In genomic region chr7:144294239-144295200, GRCm38 (mm10) we compare ENCODE assay signal across 9 mouse cellular contexts.
DNase-seq lines count a peak whose midpoint lies in the region; ATAC-seq lines count a peak whose summit lies in the region.
"Had no signal": no experiment of that assay in that cellular context is flagged by ENCODE, and none has a peak within 500 bp of the region (broad histone marks: within the 10 kb centered on the region; RNA-seq: fewer than 3 reads in every experiment).

No protein-coding gene starts in this region.

- no peak overlapping the region for H3K4me2 ChIP-seq in liver, embryonic 11.5 days
- H3K4me2 ChIP-seq: limb, embryonic 12.5 days had no signal

- H3K9me3 ChIP-seq in liver, embryonic 11.5 days (ENCODE audit: control insufficient read depth, low read length) = no peaks in the 10 kb centered on the region
- H3K9me3 ChIP-seq: limb, embryonic 12.5 days had no signal

- no peak overlapping the region for H3K4me3 ChIP-seq in liver, embryonic 11.5 days (ENCODE audit: low read depth, low read length)
- H3K4me3 ChIP-seq: limb, embryonic 12.5 days had no signal

- no peak overlapping the region for H3K27ac ChIP-seq in liver, embryonic 11.5 days (ENCODE audit: low read depth, low read length)
- H3K27ac ChIP-seq: limb, embryonic 12.5 days had no signal

- no peaks in the 10 kb centered on the region for H3K36me3 ChIP-seq in liver, embryonic 11.5 days (ENCODE audit: control insufficient read depth, insufficient read depth, low read length)
- H3K36me3 ChIP-seq: limb, embryonic 12.5 days had no signal

- ATAC-seq in liver, embryonic 11.5 days (replicated peaks; ENCODE audit: low FRiP score) = no peak
- no peak for ATAC-seq in activated CD4-positive, CD25-positive, alpha-beta regulatory T cell, adult 4 months

- 0 out of 2 replicates have a peak, but pooled peaks cover 3% of the 10 kb centered on the region for H3K27me3 ChIP-seq in liver, embryonic 11.5 days (replicated peaks; ENCODE audit: control insufficient read depth, insufficient read depth, low read length)
- H3K27me3 ChIP-seq: limb, embryonic 12.5 days had no signal

- DNase-seq in kidney, postnatal 14 days = peak; percentile 45
- no peak for DNase-seq in kidney, adult 9 months
- DNase-seq in Muller cell, postnatal 12 days (ENCODE audit: inconsistent ontology term) = peak; percentile 24
- DNase-seq in c-Kit-positive CD71-positive TER-119-positive erythroid progenitor cells, embryonic 14.5 days (ENCODE audit: low spot score) = peak; percentile 20
- peak; percentile 44 for DNase-seq in liver, embryonic 11.5 days (ENCODE audit: low spot score)
- DNase-seq in right cerebral cortex, adult 18-20 months = no peak
- DNase-seq in right cerebral cortex, postnatal 25 days = no peak

- no peaks in the 10 kb centered on the region for H3K4me1 ChIP-seq in liver, embryonic 11.5 days (replicated peaks; ENCODE audit: control insufficient read depth, insufficient read depth, low read length)
- H3K4me1 ChIP-seq: limb, embryonic 12.5 days had no signal

- WGBS in liver, embryonic 11.5 days = 45% methylated on average over 13 of the region's 13 CpGs

- H3K9ac ChIP-seq in liver, embryonic 11.5 days (ENCODE audit: low read depth, low read length) = no peak overlapping the region
- H3K9ac ChIP-seq: limb, embryonic 12.5 days had no signal

Comparison
In these comparisons a context has a peak if more than half of its experiments do, and no peak if none do; other contexts are left out.
1. DNase-seq: peak in kidney, postnatal 14 days (single experiment), Muller cell, postnatal 12 days (single experiment), c-Kit-positive CD71-positive TER-119-positive erythroid progenitor cells, embryonic 14.5 days (single experiment) and liver, embryonic 11.5 days (single experiment); none in kidney, adult 9 months (single experiment), right cerebral cortex, adult 18-20 months (single experiment) and right cerebral cortex, postnatal 25 days (single experiment).